12 mouse cellular contexts compared by ENCODE assay signal in genomic region chr12:4392590-4392989, GRCm38 (mm10).
A peak's percentile ranks its signal among the peaks of the same experiment; 100 is the strongest.
DNase-seq lines count a peak whose midpoint lies in the region; ATAC-seq and TF ChIP-seq lines count a peak whose summit lies in the region.
"Had no signal": no experiment of that assay in that cellular context is flagged by ENCODE, and none has a peak within 500 bp of the region (broad histone marks: within the 10 kb centered on the region; RNA-seq: fewer than 3 reads in every experiment).

No protein-coding gene starts in this region.

- WGBS in lung, embryonic 14.5 days: 67% methylated on average over 2 of the region's 2 CpGs

- intact Hi-C loops in gastrocnemius, adult 2 months (cut with DNase I): no loop called here
- intact Hi-C loops in gastrocnemius, postnatal 14 days (cut with DNase I; ENCODE audit: low total_unique reads): no loop called here

- no peaks in the 10 kb centered on the region for H3K27me3 ChIP-seq in lung, embryonic 14.5 days (ENCODE audit: insufficient read depth, low read length)

- no peak overlapping the region for H3K4me2 ChIP-seq in lung, embryonic 14.5 days

- no peaks in the 10 kb centered on the region for H3K36me3 ChIP-seq in lung, embryonic 14.5 days (ENCODE audit: insufficient read depth)
- no peaks in the 10 kb centered on the region; the same call in 1 of the 2 replicates for H3K36me3 ChIP-seq in ES-E14 (ENCODE audit: control insufficient read depth, insufficient read depth, low read length, poor library complexity, severe bottlenecking)

- no peaks in the 10 kb centered on the region for H3K4me1 ChIP-seq in lung, embryonic 14.5 days (ENCODE audit: insufficient read depth)
- peaks cover 10 to 18% of the 10 kb centered on the region in 2 experiments; a peak in 3 of 4 replicates for H3K4me1 ChIP-seq in ES-E14 (ENCODE audit: control insufficient read depth in 2 of 2, insufficient read depth in 2 of 2, low read length in 2 of 2, poor library complexity in 1 of 2)

- ATAC-seq in lung, embryonic 14.5 days (ENCODE audit: insufficient read depth): no peak
- ATAC-seq in megakaryocyte progenitor cell, adult 5-6 weeks (replicated peaks; ENCODE audit: poor library complexity): peak; percentile 96

- no peak overlapping the region for H3K27ac ChIP-seq in gastrocnemius, adult 2 months
- no peak overlapping the region for H3K27ac ChIP-seq in lung, embryonic 14.5 days (ENCODE audit: low read depth)
- H3K27ac ChIP-seq in ES-E14 (ENCODE audit: insufficient read depth, low read depth, low read length, poor library complexity, severe bottlenecking): no peak overlapping the region
- H3K27ac ChIP-seq: macrophage had no signal

- H3K9ac ChIP-seq in lung, embryonic 14.5 days: no peak overlapping the region
- no peak overlapping the region for H3K9ac ChIP-seq in ES-E14 (ENCODE audit: insufficient read depth, low read depth, low read length, poor library complexity, severe bottlenecking)

- H3K4me3 ChIP-seq in gastrocnemius, adult 2 months: no peak overlapping the region
- no peak overlapping the region for H3K4me3 ChIP-seq in lung, embryonic 14.5 days (ENCODE audit: low read depth, low read length)
- no peak overlapping the region for H3K4me3 ChIP-seq in ES-E14 (ENCODE audit: insufficient read depth in 1 of 2, low read depth in 1 of 2, low read length in 2 of 2, poor library complexity in 1 of 2, severe bottlenecking in 1 of 2)
- H3K4me3 ChIP-seq: erythroblast, embryonic 14.5 days had no signal

- no peaks in the 10 kb centered on the region for H3K9me3 ChIP-seq in lung, embryonic 14.5 days (ENCODE audit: low read depth, low read length)
- no peaks in the 10 kb centered on the region for H3K9me3 ChIP-seq in ES-E14 (ENCODE audit: control insufficient read depth, insufficient read depth, low read depth, low read length)

- DNase-seq in gastrocnemius, adult 2 months: no peak
- DNase-seq in gastrocnemius, postnatal 14 days: no peak
- no peak for DNase-seq in lung, embryonic 14.5 days
- no peak for DNase-seq in lung, postnatal 10 days
- peak; percentile 54 for DNase-seq in ES-E14 (ENCODE audit: low read depth, low spot score)
- DNase-seq in cerebellum, postnatal 4 days (ENCODE audit: low spot score in 2 of 2): no peak
- no peak for DNase-seq in spleen, adult 18-20 months
- DNase-seq: embryo, embryonic 11 days; right cerebral cortex, postnatal 25 days had no signal

- in situ Hi-C loops in ES-E14 (cut with MboI; ENCODE audit: low sequenced_read_pairs in 2 of 2, unreplicated experiment in 2 of 2): no loop called here

- peak; percentile 23; the same call in 1 of the 2 replicates for TF ChIP-seq CTCF in gastrocnemius, adult 2 months (IDR thresholded peaks at IDR 0.05)
- TF ChIP-seq CTCF in lung, embryonic 14.5 days (IDR thresholded peaks at IDR 0.05; ENCODE audit: low read depth): peak; percentile 30; the same call in 1 of the 2 replicates

TF ChIP-seq in ES-E14, 5 proteins besides CTCF, POLR2A, EP300 and RAD21:
- TF ChIP-seq HCFC1 (IDR thresholded peaks at IDR 0.05; ENCODE audit: borderline replicate concordance, insufficient read depth, low read length) (peak; percentile 47; the same call in 1 of the 2 replicates), ZNF384 (IDR thresholded peaks at IDR 0.05; ENCODE audit: low read depth, low read length) (no peak), ZC3H11A (IDR thresholded peaks at IDR 0.05; ENCODE audit: borderline replicate concordance, low read depth, low read length) (peak; percentile 76), MAFK (IDR thresholded peaks at IDR 0.05; ENCODE audit: insufficient read depth, low read depth, low read length) (0 out of 2 replicates have a peak, but pooled peaks have one; percentile 27), CHD2 (IDR thresholded peaks at IDR 0.05; ENCODE audit: low read depth, low read length) (no peak)
TF ChIP-seq in ES-E14: peak in this region for 3.
